Mouse (Mus musculus) CH12.LX (cell line): Measurements from ENCODE around the gene Epb41l2.

Experiments
- CTCF ChIP-seq, 2 experiments: IDR thresholded peaks in 1 of 2; conservative IDR thresholded peaks in 1 of 2; 2 replicates each; pipeline ENCODE4 v1.5.1; 2011 to 2012; ENCODE audit warnings: low read depth in 2 of 2, low read length in 2 of 2, improper control_type of control experiment in 1 of 2, inconsistent platforms in 1 of 2, mild to moderate bottlenecking in 1 of 2, moderate library complexity in 1 of 2
- ETS1 ChIP-seq: conservative IDR thresholded peaks from 2 replicates; pipeline ENCODE4 v1.6.1; 2012; ENCODE audit warnings: low read depth, mild to moderate bottlenecking, inconsistent platforms, low read length, improper control_type of control experiment, moderate library complexity
- HCFC1 ChIP-seq: IDR thresholded peaks from 2 replicates; pipeline ENCODE4 v1.6.1; 2012; ENCODE audit warnings: low read depth, mild to moderate bottlenecking, inconsistent platforms, low read length, improper control_type of control experiment
- JUND ChIP-seq: conservative IDR thresholded peaks from 2 replicates; pipeline ENCODE4 v1.6.1; 2011; ENCODE audit warnings: low read depth, low read length, improper control_type of control experiment
- MAFK ChIP-seq: IDR thresholded peaks from 2 replicates; pipeline ENCODE4 v1.6.1; 2011; ENCODE audit warnings: low read length, improper control_type of control experiment; ENCODE audit not compliant: insufficient replicate concordance
- MAZ ChIP-seq: IDR thresholded peaks from 2 replicates; pipeline ENCODE4 v1.6.1; 2012; ENCODE audit warnings: low read depth, mild to moderate bottlenecking, inconsistent platforms, low read length, improper control_type of control experiment, moderate library complexity
- POLR2AphosphoS2 ChIP-seq: IDR thresholded peaks from 2 replicates; pipeline ENCODE4 v1.6.1; 2011; ENCODE audit warnings: low read depth, low read length, improper control_type of control experiment
- RAD21 ChIP-seq: IDR thresholded peaks from 2 replicates; pipeline ENCODE4 v1.6.1; 2011; ENCODE audit warnings: low read depth, mild to moderate bottlenecking, low read length, improper control_type of control experiment, moderate library complexity
- USF1 ChIP-seq: IDR thresholded peaks from 2 replicates; pipeline ENCODE4 v1.6.1; 2014; ENCODE audit warnings: low read depth, mild to moderate bottlenecking, inconsistent platforms, low read length, improper control_type of control experiment
- ZC3H11A ChIP-seq: IDR thresholded peaks from 2 replicates; pipeline ENCODE4 v1.6.1; 2012; ENCODE audit warnings: low read depth, mild to moderate bottlenecking, inconsistent platforms, low read length, improper control_type of control experiment
- ZKSCAN1 ChIP-seq: IDR thresholded peaks from 2 replicates; pipeline ENCODE4 v1.6.1; 2012; ENCODE audit warnings: low read depth, inconsistent platforms, low read length, improper control_type of control experiment, borderline replicate concordance

DNA sequence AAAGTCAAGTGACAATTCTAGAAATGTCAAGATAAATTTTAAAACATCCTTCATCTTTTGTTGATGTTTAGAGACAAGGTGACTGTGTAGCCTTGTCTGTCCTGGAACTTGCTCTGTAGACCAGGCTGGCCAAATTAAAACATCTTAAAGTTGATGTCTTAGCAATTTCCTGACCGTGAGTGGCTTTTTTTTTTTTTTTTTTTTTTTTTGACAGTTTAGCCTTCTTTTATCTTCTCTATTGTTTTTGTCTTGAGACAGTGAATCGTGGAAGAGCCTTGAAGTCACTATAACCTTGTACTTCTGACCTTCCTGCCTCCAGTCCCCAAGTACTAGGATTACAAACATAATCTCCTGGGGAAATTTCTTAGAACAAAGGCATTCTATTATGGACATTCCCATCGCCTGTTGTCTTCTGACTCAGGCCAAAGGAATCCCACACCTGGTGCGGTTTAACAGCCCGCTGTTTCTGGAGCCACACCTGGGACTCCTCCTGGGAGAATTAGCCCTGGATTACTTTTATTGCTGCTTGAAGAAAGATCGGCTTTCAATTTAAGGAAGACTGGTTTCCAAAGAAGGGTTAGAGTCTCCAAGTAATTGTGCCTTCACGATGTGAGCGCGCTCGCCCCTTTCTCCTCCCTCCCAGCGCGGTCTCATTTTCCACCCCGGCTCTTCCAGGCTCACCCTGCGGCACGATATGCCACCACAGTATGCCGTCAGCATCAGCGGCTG lies 45.6 kb upstream of the Epb41l2 start:
- TF ChIP-seq ZC3H11A (no peak), CTCF (conservative IDR thresholded peaks at IDR 0.05 in 1 of 2, IDR thresholded peaks at IDR 0.05 in 1 of 2; ENCODE audit: low read depth in 2 of 2, low read length in 2 of 2) (no peak), MAFK (no peak), HCFC1 (no peak), RAD21 (no peak), ZKSCAN1 (no peak), POLR2AphosphoS2 (no peak), ETS1 (no peak), MAZ (no peak), USF1 (no peak), JUND (no peak)
